Mouse (Mus musculus) heart, postnatal 0 days (tissue): ENCODE measurements around the gene Ndufs3.

Source experiments
- CTCF ChIP-seq: IDR thresholded peaks from 2 replicates; pipeline ENCODE4 v1.5.1; 2016; ENCODE audit warnings: antibody characterized with exemption, control low read depth, low read depth
- EP300 ChIP-seq: IDR thresholded peaks from 2 replicates; pipeline ENCODE4 v1.6.1; 2016; ENCODE audit warnings: antibody characterized with exemption, low read depth

GRCm38 (mm10) chr2:90864184-90864583 lies 40.4 kb downstream of the Ndufs3 start:
- no peak for TF ChIP-seq CTCF
- no peak for TF ChIP-seq EP300
